Mouse (Mus musculus): ENCODE data around the gene Gm21958.

The Gm21958 gene

DNA sequence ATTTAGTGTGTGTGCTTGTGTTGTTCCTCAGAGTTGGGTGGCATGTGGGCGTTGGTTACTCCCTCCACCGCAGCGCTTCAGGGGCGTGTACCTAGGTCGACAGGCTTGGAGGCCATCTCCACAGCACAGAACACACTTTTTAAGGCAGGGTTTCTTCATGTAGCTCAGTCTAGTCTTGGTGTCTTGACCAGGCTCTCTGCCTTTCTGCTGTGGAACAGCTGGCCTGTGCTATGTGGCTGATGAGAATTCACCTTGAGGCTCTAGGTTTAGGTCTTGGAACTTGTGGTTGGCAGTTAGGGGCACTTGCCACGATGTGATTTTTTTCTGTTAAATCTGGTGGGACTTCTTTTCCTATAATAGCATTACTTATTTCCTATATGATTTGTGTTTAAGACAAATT is at the start of gene Gm21958:
Gene Gm21958 (minus strand): TSS at position 101 of the 400 bp plus-strand sequence.
- no peak for DNase-seq

DNA sequence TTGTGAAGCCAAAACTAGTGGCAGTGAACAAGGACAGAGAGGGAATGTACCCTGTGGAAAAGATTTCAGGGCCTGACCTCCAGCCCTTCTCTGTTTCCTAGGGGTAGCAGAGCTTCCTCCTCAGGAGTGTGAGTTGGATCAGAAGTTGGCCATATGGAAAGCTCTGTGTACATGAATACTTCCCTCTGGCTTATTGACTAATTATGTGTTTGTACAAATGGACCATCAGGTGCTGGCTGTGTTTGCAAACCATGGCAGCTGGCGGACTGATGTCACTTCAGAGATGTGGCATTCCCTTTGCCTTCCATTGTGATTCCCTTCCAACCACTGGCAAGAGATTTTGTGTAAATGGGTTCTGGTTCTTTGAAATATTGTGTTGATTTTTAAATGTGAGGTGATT is 47.1 kb upstream of the Gm21958 start:
- no peak for DNase-seq

DNA sequence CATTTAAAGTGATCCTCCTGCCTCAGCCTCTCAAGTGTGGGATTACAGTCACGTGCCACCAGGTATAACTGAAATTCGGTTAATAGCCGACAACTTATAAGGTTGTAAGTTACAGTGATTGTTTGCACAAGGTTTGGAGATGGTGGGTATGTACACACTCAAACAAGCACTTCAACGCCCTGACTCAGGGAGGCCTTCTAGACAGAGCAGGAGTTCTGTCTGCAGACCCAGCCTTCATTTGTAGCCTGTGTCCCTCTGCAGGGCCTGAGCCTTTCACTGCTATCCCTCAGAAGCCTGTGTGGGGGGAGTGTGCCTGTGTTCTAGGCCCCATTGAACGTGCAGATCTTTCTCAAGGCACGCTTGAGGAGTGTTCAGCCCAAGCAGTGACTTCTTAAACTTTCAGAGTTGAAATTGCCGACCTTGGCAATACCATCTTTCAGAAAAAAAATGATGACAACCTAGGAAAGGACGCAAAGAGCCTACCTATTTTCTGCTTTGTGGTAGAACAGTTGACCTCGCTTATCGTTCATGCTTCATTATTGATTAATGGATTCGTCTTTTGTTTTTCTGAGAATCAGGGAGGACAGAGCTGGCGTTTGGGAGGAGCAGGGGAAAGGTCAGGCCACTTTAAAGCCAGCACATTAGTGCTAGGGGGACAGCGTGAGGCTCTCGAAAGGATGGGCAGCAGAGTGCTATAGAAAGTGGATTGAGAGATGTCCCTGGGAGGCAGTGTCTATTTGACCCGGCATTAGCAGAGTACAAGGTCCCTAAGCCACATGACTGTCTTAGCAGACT is 46.4 kb upstream of the Gm21958 start:
- no peak for DNase-seq

DNA sequence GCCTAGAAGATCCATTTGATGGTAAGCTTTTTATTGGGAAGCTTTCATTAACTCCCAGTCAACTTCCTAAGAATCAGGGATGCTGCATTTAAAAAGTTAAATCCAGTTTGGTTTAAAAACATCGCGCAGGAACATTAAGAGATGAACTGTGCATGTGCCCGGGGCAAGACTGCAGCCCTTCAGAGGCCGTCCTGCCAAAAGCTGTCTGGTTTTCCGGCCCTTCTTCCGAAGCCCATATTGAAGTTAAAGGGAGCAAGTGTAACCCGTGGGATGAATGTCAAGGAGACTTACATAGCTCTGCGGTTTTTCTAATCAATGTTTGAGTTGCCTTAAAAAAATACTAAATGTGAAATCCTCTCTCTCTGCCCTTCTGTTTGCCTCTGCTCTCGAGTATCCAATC is 45.1 kb upstream of the Gm21958 start:
- DNase-seq = no peak

DNA sequence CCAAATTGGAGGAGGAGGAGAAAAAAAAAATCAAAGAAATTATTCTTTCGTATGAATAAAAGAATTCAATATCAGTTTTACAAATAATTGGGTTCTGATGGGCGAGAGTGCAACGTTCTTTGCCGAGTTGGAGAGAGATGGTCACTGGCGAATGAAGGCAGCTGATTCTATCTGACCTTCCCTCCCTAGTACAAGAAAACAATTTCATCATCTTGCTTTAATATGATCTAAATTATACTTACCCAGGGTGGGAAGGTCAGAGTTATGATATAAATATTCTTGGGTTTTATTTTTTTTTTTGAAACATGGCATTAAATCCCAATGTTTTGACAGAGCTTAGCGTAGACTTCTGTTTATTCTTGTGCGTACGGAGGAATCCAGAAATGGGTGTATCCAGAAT is 43.3 kb upstream of the Gm21958 start:
- no peak for DNase-seq

GRCm38 (mm10) chr3:54756058-54756457 is 41.9 kb upstream of the Gm21958 start:
- DNase-seq = peak; percentile 39 to 53

GRCm38 (mm10) chr3:54755145-54756041 is 41.2 kb upstream of the Gm21958 start, which contains the start of gene Smad9:
Gene Smad9 (plus strand): TSS chr3:54755582.
- DNase-seq = peak; percentile 74 to 83

DNA sequence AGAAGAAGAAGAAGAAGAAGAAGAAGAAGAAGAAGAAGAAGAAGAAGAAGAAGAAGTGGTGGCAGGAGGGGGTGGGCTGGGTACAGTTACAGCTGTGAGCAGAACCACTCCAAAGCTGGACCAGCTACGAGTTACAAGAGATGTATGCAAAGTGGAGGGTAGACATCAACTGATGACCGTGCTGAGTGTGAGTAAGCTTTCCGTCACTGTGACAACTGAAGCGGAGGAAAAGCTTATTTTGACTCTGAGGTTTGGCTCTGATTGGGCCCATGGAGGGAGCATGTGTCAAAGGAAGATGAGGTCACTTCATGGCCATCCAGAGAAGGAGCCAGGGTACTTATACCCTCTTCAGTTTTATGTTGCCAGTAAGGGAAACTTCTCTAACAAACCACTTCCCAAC is 39.3 kb upstream of the Gm21958 start:
- DNase-seq = no peak

GRCm38 (mm10) chr3:54745799-54746198 is 31.6 kb upstream of the Gm21958 start:
- DNase-seq = peak; percentile 17 to 47

- no peak for DNase-seq
These were observed 27.8 kb upstream of the Gm21958 start for GRCm38 (mm10) chr3:54741965-54742364.

- no peak for DNase-seq
These were observed 23.2 kb upstream of the Gm21958 start for GRCm38 (mm10) chr3:54737317-54737716.

GRCm38 (mm10) chr3:54736101-54736927 is 22.2 kb upstream of the Gm21958 start:
- peak; percentile 19 to 30 for DNase-seq

DNA sequence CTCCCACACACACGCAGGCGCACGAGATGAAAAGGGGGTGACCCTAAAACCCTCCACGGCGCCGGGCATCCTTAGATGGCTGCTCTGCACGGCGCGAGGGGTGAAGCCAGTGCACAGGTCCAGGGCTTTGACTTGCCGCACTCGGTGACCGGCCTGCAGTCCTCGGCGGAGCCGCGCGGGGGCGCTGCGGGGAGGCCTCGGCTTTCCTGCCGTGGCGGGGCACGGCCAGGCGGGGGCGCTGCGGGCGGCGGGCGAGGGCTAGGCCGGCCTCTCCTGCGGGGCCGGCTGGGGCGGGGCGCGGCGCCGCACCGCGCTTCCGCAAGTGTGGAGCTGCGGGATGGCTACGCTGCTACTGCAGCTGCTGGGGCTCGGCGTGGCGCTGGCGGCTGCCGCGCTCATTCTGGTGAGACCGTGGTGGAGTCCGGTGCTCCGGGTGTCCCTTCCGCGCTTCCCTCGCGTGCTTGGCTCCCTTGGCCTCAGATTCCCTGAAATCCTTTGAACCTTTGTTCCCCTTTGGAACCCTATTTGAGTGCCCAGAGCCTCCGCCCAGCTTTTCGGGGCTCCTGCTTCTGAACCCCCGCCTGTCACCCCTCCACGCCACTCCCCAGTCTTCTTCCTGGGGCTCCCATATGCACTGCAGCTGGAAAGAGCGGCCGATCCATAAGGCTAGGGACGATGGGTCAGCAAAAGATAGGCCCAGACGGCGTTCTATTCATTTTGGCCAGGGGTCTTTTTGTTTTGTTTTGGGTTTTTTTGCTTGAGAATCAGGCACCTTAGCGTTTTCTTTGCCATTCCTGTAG is 21.3 kb upstream of the Gm21958 start, which contains the start of the genes Exosc8 and Alg5:
Gene Exosc8 (minus strand): TSS at position 147 of the 800 bp plus-strand sequence.
Gene Alg5 (plus strand): TSS at position 293 of the 800 bp plus-strand sequence.
- DNase-seq = peak; percentile 96 to 98

DNA sequence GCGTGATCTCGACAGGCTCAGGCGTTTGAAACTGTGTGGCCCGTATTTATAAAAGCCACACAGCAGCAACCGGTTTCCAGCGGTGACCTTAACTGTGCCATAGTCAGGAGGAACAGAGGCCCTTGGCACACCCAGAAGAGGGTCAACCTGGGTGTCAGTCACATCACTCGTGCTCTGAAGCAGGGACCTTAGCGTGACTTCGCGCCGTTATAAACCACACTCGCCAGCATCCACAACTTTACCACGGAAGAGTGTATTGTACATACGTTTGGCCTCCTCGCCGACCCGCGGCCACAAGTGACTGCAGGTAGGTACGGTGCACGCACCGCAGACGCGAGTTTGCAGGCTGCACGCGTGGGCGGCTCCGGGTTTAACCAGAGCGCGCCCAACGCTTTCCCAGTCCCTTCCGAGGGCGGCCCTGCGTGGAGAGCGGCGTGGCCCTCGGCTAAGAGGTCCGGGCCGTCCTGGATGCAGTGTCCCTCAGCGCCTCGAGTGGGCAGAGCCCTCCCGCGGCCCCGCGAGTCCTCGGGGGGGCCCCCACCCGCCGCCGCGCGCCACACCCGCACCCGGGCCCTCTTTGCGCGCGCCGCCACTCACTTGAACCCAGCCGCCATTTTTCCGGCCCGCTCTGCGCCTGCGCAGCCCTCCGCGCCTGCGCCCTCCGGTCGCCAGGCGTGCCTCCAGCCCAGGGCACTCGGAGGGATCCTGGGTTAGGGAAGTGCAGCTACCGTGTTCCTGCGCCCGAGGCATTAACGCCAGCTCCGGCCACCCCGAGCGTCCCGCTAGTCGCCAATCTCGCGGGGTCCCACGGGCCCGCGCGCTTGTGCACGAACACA is 20.5 kb upstream of the Gm21958 start:
- DNase-seq = peak; percentile 95 to 96

GRCm38 (mm10) chr3:54732371-54732770 is 18.2 kb upstream of the Gm21958 start:
- DNase-seq = no peak

DNA sequence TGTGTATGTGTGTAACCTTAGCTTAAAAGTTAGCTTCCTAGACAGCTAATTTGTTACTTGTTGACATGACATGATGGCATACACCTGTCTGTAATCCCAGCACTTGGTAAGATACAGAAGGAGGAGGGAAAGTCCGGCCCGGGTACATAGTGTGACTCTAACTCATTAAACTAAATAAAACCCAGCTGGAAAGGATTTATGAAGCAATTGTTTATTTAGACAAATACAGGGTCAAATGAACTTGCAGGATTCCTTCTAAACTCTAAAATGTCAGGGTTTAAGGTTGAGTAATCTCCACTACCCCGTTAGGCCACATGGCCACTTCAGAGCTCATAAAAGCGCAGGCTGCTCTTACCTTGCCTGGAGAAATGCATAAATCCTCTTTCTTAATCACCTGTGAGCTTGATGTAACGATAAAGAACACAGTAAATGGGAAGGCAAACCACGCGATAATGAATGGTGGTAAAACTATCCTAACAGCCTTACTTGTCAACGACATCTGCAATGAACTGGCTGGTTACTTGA is 17.5 kb upstream of the Gm21958 start:
- DNase-seq = no peak

- no peak for DNase-seq
These were observed 13.9 kb upstream of the Gm21958 start for GRCm38 (mm10) chr3:54728100-54728499.

DNA sequence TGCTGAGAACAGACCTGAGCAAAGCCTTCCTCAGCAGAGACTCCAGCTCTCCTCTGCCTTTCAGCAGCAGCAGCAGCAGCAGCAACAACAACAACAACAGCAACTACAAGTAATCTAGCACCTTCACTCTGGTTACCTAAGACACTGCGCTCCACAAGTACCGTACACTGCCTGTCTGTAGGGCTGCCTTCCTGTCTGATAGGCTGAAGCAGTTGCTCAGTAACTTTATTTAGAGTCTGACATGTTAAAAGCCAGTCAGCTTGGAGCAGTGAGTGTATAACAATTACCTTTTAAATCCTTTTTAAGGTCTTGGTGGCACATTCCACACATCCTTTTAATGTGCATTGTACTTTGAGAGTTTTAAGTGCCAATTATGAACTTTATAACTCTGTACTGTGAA is 13.4 kb upstream of the Gm21958 start:
- no peak for DNase-seq

DNA sequence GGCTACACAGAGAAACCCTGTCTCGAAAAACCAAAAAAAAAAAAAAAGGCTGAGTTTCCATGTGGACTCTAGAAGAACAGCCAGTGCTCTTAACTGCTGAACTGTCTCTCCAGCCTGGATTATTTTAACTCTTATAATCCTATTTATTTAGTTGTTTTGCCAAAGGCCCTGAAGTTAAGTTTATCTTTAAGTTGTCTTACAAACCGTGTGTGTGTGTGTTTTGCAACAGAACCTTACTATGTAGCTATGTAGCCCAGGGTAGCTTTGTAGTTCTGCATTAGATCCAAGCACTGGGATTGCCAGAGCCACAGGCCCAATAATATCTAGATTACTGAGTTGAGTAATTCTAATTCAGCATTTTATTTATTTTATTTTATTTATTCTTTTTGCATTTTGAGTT is 11.2 kb upstream of the Gm21958 start:
- no peak for DNase-seq

GRCm38 (mm10) chr3:54723741-54724500 is 9.8 kb upstream of the Gm21958 start:
- DNase-seq = no peak

Measured in cerebellum, postnatal 25 days (tissue).